Mouse (Mus musculus) embryo, embryonic 9.5 days (tissue): ENCODE measurements around the gene Nos2.
"Not testable (repeated sequence)": the region's sequence is repeated elsewhere in the genome, so short reads cannot be mapped to it uniquely, and the experiment has no call there.

Source experiments
- DNase-seq: peaks from one replicate; pipeline ENCODE4 v3.0.0-alpha.2; 2017; ENCODE audit errors: extremely low spot score

Nos2 gene

GRCm38 (mm10) chr11:78989206-78989605 is 68.6 kb downstream of the Nos2 start:
- not testable (repeated sequence) for DNase-seq

- DNase-seq = no peak
Observed at GRCm38 (mm10) chr11:78990096-78990495, 69.5 kb downstream of the Nos2 start.

GRCm38 (mm10) chr11:78990875-78991543 is 70.4 kb downstream of the Nos2 start:
- DNase-seq = not testable (repeated sequence)

GRCm38 (mm10) chr11:78999118-78999517 is 78.5 kb downstream of the Nos2 start:
- no peak for DNase-seq

GRCm38 (mm10) chr11:79001871-79002270 is 81.3 kb downstream of the Nos2 start:
- no peak for DNase-seq

- DNase-seq = no peak
Observed at GRCm38 (mm10) chr11:79002551-79002951, 82.0 kb downstream of the Nos2 start.

- DNase-seq = no peak
Observed at GRCm38 (mm10) chr11:79003053-79003768, 82.6 kb downstream of the Nos2 start.

GRCm38 (mm10) chr11:79003769-79004638 is 83.4 kb downstream of the Nos2 start:
- no peak for DNase-seq

- no peak for DNase-seq
Observed at GRCm38 (mm10) chr11:79005578-79006394, 85.2 kb downstream of the Nos2 start.

GRCm38 (mm10) chr11:79006417-79006816 is 85.8 kb downstream of the Nos2 start:
- DNase-seq = no peak

- DNase-seq = not testable (repeated sequence)
Observed at GRCm38 (mm10) chr11:79007356-79007755, 86.8 kb downstream of the Nos2 start.

- no peak for DNase-seq
Observed at GRCm38 (mm10) chr11:79008007-79008775, 87.6 kb downstream of the Nos2 start.

- DNase-seq = no peak
Observed at GRCm38 (mm10) chr11:79008891-79009290, 88.3 kb downstream of the Nos2 start.
